Mouse (Mus musculus) bone marrow macrophage, adult 2 months (primary cell): ENCODE results near the gene Arhgef17. TPM values are rescaled to one million over a fixed set of nuclear protein-coding genes. Genes with fewer than 3 reads are reported as not detected.

Experiments used
- H3K27ac ChIP-seq: 2 replicates; pipeline ENCODE4 v1.5.1; 2012; ENCODE audit warnings: low read depth, low read length; ENCODE audit not compliant: insufficient read depth
- H3K4me1 ChIP-seq: 2 replicates; pipeline ENCODE4 v1.6.1; 2012; ENCODE audit warnings: low read length; ENCODE audit not compliant: control insufficient read depth, insufficient read depth
- H3K4me3 ChIP-seq: 2 replicates; pipeline ENCODE4 v1.5.1; 2012; ENCODE audit warnings: mild to moderate bottlenecking, low read length, moderate library complexity; ENCODE audit not compliant: insufficient read depth
- CTCF ChIP-seq: IDR thresholded peaks from 2 replicates; pipeline ENCODE4 v1.5.1; 2012; ENCODE audit warnings: low read depth, mild to moderate bottlenecking, low read length, moderate library complexity
- POLR2A ChIP-seq: IDR thresholded peaks from 2 replicates; pipeline ENCODE4 v1.6.1; 2012; ENCODE audit warnings: mild to moderate bottlenecking, low read depth, low read length, borderline replicate concordance
- polyA plus RNA-seq: library from polyadenylated mRNA; stranded (reverse); fragments of >200 nt; gene quantifications from 2 replicates; pipeline ENCODE4 v1.2.4, GENCODE M21; 2012; ENCODE audit not compliant: missing spikeins, insufficient read depth, insufficient read length

The Arhgef17 gene
- polyA plus RNA-seq, 1 experiment: 0.52 TPM

- Histone ChIP-seq H3K27ac (no peak overlapping the region), H3K4me1 (no peaks in the 10 kb centered on the region), H3K4me3 (no peak overlapping the region)
- TF ChIP-seq CTCF: no peak
- no peak for TF ChIP-seq POLR2A
Measured at GRCm38 (mm10) chr7:100929639-100930303, 2.1 kb downstream of the Arhgef17 start.

GRCm38 (mm10) chr7:100928456-100928855, 3.5 kb downstream of the Arhgef17 start:
- no peak overlapping the region for H3K27ac ChIP-seq
- H3K4me1 ChIP-seq: no peaks in the 10 kb centered on the region
- TF ChIP-seq CTCF (no peak), POLR2A (no peak)
- no peak overlapping the region for H3K4me3 ChIP-seq

GRCm38 (mm10) chr7:100927287-100928000, 4.5 kb downstream of the Arhgef17 start:
- H3K27ac ChIP-seq: no peak overlapping the region
- no peaks in the 10 kb centered on the region for H3K4me1 ChIP-seq
- H3K4me3 ChIP-seq: no peak overlapping the region
- TF ChIP-seq CTCF: no peak
- no peak for TF ChIP-seq POLR2A

GRCm38 (mm10) chr7:100926311-100926923, 5.5 kb downstream of the Arhgef17 start:
- Histone ChIP-seq H3K4me1 (no peaks in the 10 kb centered on the region), H3K27ac (no peak overlapping the region), H3K4me3 (no peak overlapping the region)
- no peak for TF ChIP-seq POLR2A
- no peak for TF ChIP-seq CTCF

GRCm38 (mm10) chr7:100924674-100925445, 7.0 kb downstream of the Arhgef17 start:
- no peak for TF ChIP-seq CTCF
- no peak for TF ChIP-seq POLR2A
- Histone ChIP-seq H3K4me3 (no peak overlapping the region), H3K4me1 (no peaks in the 10 kb centered on the region), H3K27ac (no peak overlapping the region)

- Histone ChIP-seq H3K4me1 (no peaks in the 10 kb centered on the region), H3K4me3 (no peak overlapping the region), H3K27ac (no peak overlapping the region)
- TF ChIP-seq POLR2A (no peak), CTCF (no peak)
Measured at GRCm38 (mm10) chr7:100924200-100924599, 7.7 kb downstream of the Arhgef17 start.

- H3K27ac ChIP-seq: no peak overlapping the region
- no peak for TF ChIP-seq CTCF
- TF ChIP-seq POLR2A: no peak
- no peaks in the 10 kb centered on the region for H3K4me1 ChIP-seq
- no peak overlapping the region for H3K4me3 ChIP-seq
Measured at GRCm38 (mm10) chr7:100922907-100923306, 9.0 kb downstream of the Arhgef17 start.

- H3K4me3 ChIP-seq: no peak overlapping the region
- no peaks in the 10 kb centered on the region for H3K4me1 ChIP-seq
- no peak for TF ChIP-seq POLR2A
- no peak for TF ChIP-seq CTCF
- no peak overlapping the region for H3K27ac ChIP-seq
Measured at GRCm38 (mm10) chr7:100921289-100921688, 10.6 kb downstream of the Arhgef17 start.

- Histone ChIP-seq H3K4me1 (no peaks in the 10 kb centered on the region), H3K4me3 (no peak overlapping the region), H3K27ac (no peak overlapping the region)
- TF ChIP-seq CTCF: no peak
- TF ChIP-seq POLR2A: no peak
Measured at GRCm38 (mm10) chr7:100919809-100920107, 12.1 kb downstream of the Arhgef17 start.

GRCm38 (mm10) chr7:100919006-100919808, 12.7 kb downstream of the Arhgef17 start:
- Histone ChIP-seq H3K4me1 (no peaks in the 10 kb centered on the region), H3K4me3 (no peak overlapping the region), H3K27ac (no peak overlapping the region)
- TF ChIP-seq POLR2A: no peak
- no peak for TF ChIP-seq CTCF
